9 mouse cellular contexts compared by ENCODE assay signal in genomic region chr1:42952734-42953481, GRCm38 (mm10). TPM values are rescaled to one million over a fixed set of nuclear protein-coding genes. Genes with fewer than 3 reads are reported as not detected.
DNase-seq lines count a peak whose midpoint lies in the region; ATAC-seq and TF ChIP-seq lines count a peak whose summit lies in the region.
"Had no signal": no experiment of that assay in that cellular context is flagged by ENCODE, and none has a peak within 500 bp of the region (broad histone marks: within the 10 kb centered on the region; RNA-seq: fewer than 3 reads in every experiment).

Gene Gpr45, plus strand, starts transcription at chr1:42952872.

- intact Hi-C loops in gastrocnemius, adult 2 months (cut with DNase I): no loop called here

- peak; percentile 27 for DNase-seq in gastrocnemius, adult 2 months
- no peak for DNase-seq in gastrocnemius, adult 8-10 months (ENCODE audit: low spot score in 2 of 2)
- peak; percentile 43 for DNase-seq in cerebellum, adult 8-10 months
- peak; percentile 73 for DNase-seq in limb, embryonic 11.5 days (ENCODE audit: low spot score)

- WGBS in hindbrain, embryonic 16.5 days: under 1% methylated on average over 53 of the region's 71 CpGs
- WGBS in limb, embryonic 11.5 days: under 1% methylated on average over 53 of the region's 71 CpGs
- WGBS in midbrain, embryonic 15.5 days: under 1% methylated on average over 64 of the region's 71 CpGs

- no peak within 1 kb of the TSS for H3K27ac ChIP-seq in gastrocnemius, adult 2 months
- H3K27ac ChIP-seq in hindbrain, embryonic 16.5 days (ENCODE audit: low read depth, low read length): peak within 1 kb of the TSS; percentile 87
- H3K27ac ChIP-seq in limb, embryonic 11.5 days (replicated peaks; ENCODE audit: low read depth, low read length): peak within 1 kb of the TSS; percentile 44
- peak within 1 kb of the TSS; percentile 92 for H3K27ac ChIP-seq in midbrain, embryonic 15.5 days
- no peak within 1 kb of the TSS for H3K27ac ChIP-seq in testis, adult 2 months (ENCODE audit: control insufficient read depth, insufficient read depth, low read depth, low read length)

- peak within 1 kb of the TSS; percentile 72 for H3K4me3 ChIP-seq in gastrocnemius, adult 2 months
- peak within 1 kb of the TSS; percentile 89 for H3K4me3 ChIP-seq in hindbrain, embryonic 16.5 days (ENCODE audit: low read length)
- peak within 1 kb of the TSS; percentile 59 for H3K4me3 ChIP-seq in limb, embryonic 11.5 days (ENCODE audit: low read depth, low read length)
- H3K4me3 ChIP-seq in midbrain, embryonic 15.5 days: peak within 1 kb of the TSS; percentile 91
- peak within 1 kb of the TSS; percentile 52 for H3K4me3 ChIP-seq in testis, adult 2 months (ENCODE audit: control insufficient read depth, low read depth, low read length)

- H3K9me3 ChIP-seq in hindbrain, embryonic 16.5 days (ENCODE audit: control insufficient read depth, low read length): no peaks in the 10 kb centered on the region
- H3K9me3 ChIP-seq in limb, embryonic 11.5 days (ENCODE audit: control insufficient read depth, low read length): no peaks in the 10 kb centered on the region
- no peaks in the 10 kb centered on the region for H3K9me3 ChIP-seq in midbrain, embryonic 15.5 days

- peak within 1 kb of the TSS; percentile 80 for H3K4me2 ChIP-seq in hindbrain, embryonic 16.5 days (ENCODE audit: low read length)
- H3K4me2 ChIP-seq in limb, embryonic 11.5 days (ENCODE audit: low read depth, severe bottlenecking): peak within 1 kb of the TSS; percentile 71
- H3K4me2 ChIP-seq in midbrain, embryonic 15.5 days: peak within 1 kb of the TSS; percentile 80

- TF ChIP-seq CTCF in gastrocnemius, adult 2 months (IDR thresholded peaks at IDR 0.05): no peak
- TF ChIP-seq CTCF in testis, adult 2 months (IDR thresholded peaks at IDR 0.05; ENCODE audit: control insufficient read depth, insufficient read depth, insufficient replicate concordance, low read depth, low read length): no peak

- ATAC-seq in frontal cortex, adult (ENCODE audit: low TSS enrichment): peak; percentile 70
- peak; percentile 90 for ATAC-seq in hindbrain, embryonic 16.5 days
- ATAC-seq in limb, embryonic 11.5 days (ENCODE audit: insufficient number of reproducible peaks, low FRiP score, low TSS enrichment, low read depth): peak; percentile 80
- ATAC-seq in midbrain, embryonic 15.5 days (replicated peaks): peak; percentile 93

- H3K9ac ChIP-seq in hindbrain, embryonic 16.5 days (ENCODE audit: low read depth, low read length): peak within 1 kb of the TSS; percentile 99
- H3K9ac ChIP-seq in limb, embryonic 11.5 days (ENCODE audit: low read length): peak within 1 kb of the TSS; percentile 96
- peak within 1 kb of the TSS; percentile 99 for H3K9ac ChIP-seq in midbrain, embryonic 15.5 days

- no peak for TF ChIP-seq POLR2A in testis, adult 2 months (IDR thresholded peaks at IDR 0.05; ENCODE audit: control insufficient read depth, low read depth, low read length)

- H3K4me1 ChIP-seq in hindbrain, embryonic 16.5 days (ENCODE audit: control insufficient read depth, insufficient read depth, low read depth, low read length): peaks cover 5% of the 10 kb centered on the region
- no peaks in the 10 kb centered on the region for H3K4me1 ChIP-seq in limb, embryonic 11.5 days (ENCODE audit: control insufficient read depth, insufficient read depth, low read length)
- H3K4me1 ChIP-seq in midbrain, embryonic 15.5 days: peaks cover 13% of the 10 kb centered on the region
- peaks cover 3% of the 10 kb centered on the region; the same call in 1 of the 2 replicates for H3K4me1 ChIP-seq in testis, adult 2 months (ENCODE audit: control insufficient read depth, insufficient read depth, low read length)

- H3K36me3 ChIP-seq in hindbrain, embryonic 16.5 days (ENCODE audit: control insufficient read depth, insufficient read depth, low read length): no peaks in the 10 kb centered on the region
- H3K36me3 ChIP-seq in limb, embryonic 11.5 days (ENCODE audit: control insufficient read depth, insufficient read depth, low read length): no peaks in the 10 kb centered on the region
- H3K36me3 ChIP-seq in midbrain, embryonic 15.5 days (replicated peaks): no peaks in the 10 kb centered on the region
- H3K36me3 ChIP-seq in testis, adult 2 months (ENCODE audit: control insufficient read depth, insufficient read depth, low read length): no peaks in the 10 kb centered on the region

- H3K27me3 ChIP-seq in hindbrain, embryonic 16.5 days (replicated peaks; ENCODE audit: control insufficient read depth, insufficient read depth, low read length): no peaks in the 10 kb centered on the region
- no peaks in the 10 kb centered on the region for H3K27me3 ChIP-seq in limb, embryonic 11.5 days (ENCODE audit: control insufficient read depth, insufficient read depth, low read length)
- no peaks in the 10 kb centered on the region for H3K27me3 ChIP-seq in midbrain, embryonic 15.5 days (replicated peaks)
- no peaks in the 10 kb centered on the region; the same call in 1 of the 2 replicates for H3K27me3 ChIP-seq in testis, adult 2 months (ENCODE audit: control insufficient read depth, insufficient read depth, low read length)

RNA-seq across cellular contexts. Expression of gene Gpr45, which starts in this region (rescaled TPM):
- not detected for total RNA-seq in gastrocnemius, adult 2 months (2021)
- total RNA-seq in gastrocnemius, adult 8-10 months (2022): not detected
- polyA plus RNA-seq in hindbrain, embryonic 16.5 days (2015; fragmentation: Nextera tagmentation; extraction: Ambion mirVana): 10.9 and 12.5 TPM in 2 replicates
- 12.0 and 12.9 TPM in 2 replicates for polyA plus RNA-seq in limb, embryonic 11.5 days (2014; fragmentation: Nextera tagmentation; extraction: Ambion mirVana)
- 17.9 TPM in 2 replicates for polyA plus RNA-seq in midbrain, embryonic 15.5 days (2015; fragmentation: Nextera tagmentation; extraction: Ambion mirVana)
- 0.29 and 0.57 TPM in 2 replicates for polyA plus RNA-seq in testis, adult 2 months (2012; rRNA removed)
- total RNA-seq: neutrophil, adult 5-6 weeks had no signal

Comparison
In these comparisons a context has a peak if more than half of its experiments do, and no peak if none do; other contexts are left out.
1. Peak in DNase-seq and H3K4me3 ChIP-seq in gastrocnemius, adult 2 months; RNA of the gene not detected or under 1 TPM.
2. DNase-seq: peak in cerebellum, adult 8-10 months (single experiment) and limb, embryonic 11.5 days (single experiment); none in gastrocnemius, adult 8-10 months (0 of 2).
3. H3K27ac ChIP-seq: peak in hindbrain, embryonic 16.5 days (single experiment), limb, embryonic 11.5 days (single experiment) and midbrain, embryonic 15.5 days (single experiment); none in gastrocnemius, adult 2 months (single experiment) and testis, adult 2 months (single experiment).
4. Peak in every context shown above with its lines, with median percentiles within 50 percentile points of each other: H3K4me3 ChIP-seq, ATAC-seq, H3K4me2 ChIP-seq and H3K9ac ChIP-seq.